Mouse (Mus musculus): Measurements from ENCODE around the gene Gm8369. TPM values are rescaled to one million over a fixed set of nuclear protein-coding genes. Genes with fewer than 3 reads are reported as not detected.

The Gm8369 gene
- total and polyA plus RNA-seq, 3 experiments, result not detected

DNA sequence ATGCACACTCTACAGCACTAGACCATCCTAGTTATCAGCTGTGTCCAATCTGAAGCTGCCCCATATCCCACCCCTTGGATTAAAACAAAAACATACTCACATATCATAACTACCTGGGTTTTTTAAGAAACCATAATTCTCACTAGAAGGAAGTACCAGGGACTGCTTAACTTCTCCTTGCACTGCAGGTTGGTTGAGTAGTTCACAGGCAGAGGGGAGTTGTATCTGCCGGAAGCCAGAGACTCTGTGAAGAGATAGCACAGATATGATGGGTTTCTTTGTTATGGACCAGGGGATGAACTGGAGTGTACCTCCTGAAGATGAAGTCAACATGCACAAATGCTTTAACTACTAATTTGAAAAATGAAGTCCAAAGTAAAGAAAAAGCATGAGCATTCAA, 15.1 kb downstream of the Gm8369 start:
- no peak overlapping the region for H3K9ac ChIP-seq (ENCODE audit: control insufficient read depth, low read depth, low read length, poor library complexity, severe bottlenecking)
- no peak overlapping the region for H3K4me3 ChIP-seq (ENCODE audit: control insufficient read depth in 1 of 2, insufficient read depth in 1 of 2, low read depth in 2 of 2, low read length in 2 of 2)
- no peaks in the 10 kb centered on the region for H3K4me1 ChIP-seq (ENCODE audit: control insufficient read depth in 1 of 2, insufficient read depth in 2 of 2, low read length in 2 of 2)
- TF ChIP-seq CTCF (IDR thresholded peaks at IDR 0.05 in 2 of 3, conservative IDR thresholded peaks at IDR 0.05 in 1 of 3; ENCODE audit: control insufficient read depth in 1 of 3, insufficient read depth in 1 of 3, low read depth in 2 of 3, low read length in 3 of 3, poor library complexity in 1 of 3, severe bottlenecking in 1 of 3) (no peak), TAL1 (IDR thresholded peaks at IDR 0.05; ENCODE audit: low read length) (no peak), ETS1 (IDR thresholded peaks at IDR 0.05; ENCODE audit: low read depth, low read length) (no peak), GABPA (IDR thresholded peaks at IDR 0.05; ENCODE audit: low read depth, low read length) (no peak)
- no peak for DNase-seq (ENCODE audit: low read depth, low spot score)
- H3K27ac ChIP-seq (ENCODE audit: control insufficient read depth, low read depth, low read length), result no peak overlapping the region
- no peaks in the 10 kb centered on the region for H3K9me3 ChIP-seq (replicated peaks; ENCODE audit: insufficient read depth, low read length)
- no peaks in the 10 kb centered on the region for H3K79me2 ChIP-seq (ENCODE audit: control insufficient read depth, insufficient read depth, low read length, poor library complexity)
- peaks cover 0 to 7% of the 10 kb centered on the region in 2 experiments; a peak in 3 of 4 replicates for H3K27me3 ChIP-seq (ENCODE audit: control insufficient read depth in 1 of 2, insufficient read depth in 2 of 2, low read length in 2 of 2)
- no peaks in the 10 kb centered on the region for H3K36me3 ChIP-seq (ENCODE audit: control insufficient read depth in 1 of 2, insufficient read depth in 2 of 2, low read length in 2 of 2)

DNA sequence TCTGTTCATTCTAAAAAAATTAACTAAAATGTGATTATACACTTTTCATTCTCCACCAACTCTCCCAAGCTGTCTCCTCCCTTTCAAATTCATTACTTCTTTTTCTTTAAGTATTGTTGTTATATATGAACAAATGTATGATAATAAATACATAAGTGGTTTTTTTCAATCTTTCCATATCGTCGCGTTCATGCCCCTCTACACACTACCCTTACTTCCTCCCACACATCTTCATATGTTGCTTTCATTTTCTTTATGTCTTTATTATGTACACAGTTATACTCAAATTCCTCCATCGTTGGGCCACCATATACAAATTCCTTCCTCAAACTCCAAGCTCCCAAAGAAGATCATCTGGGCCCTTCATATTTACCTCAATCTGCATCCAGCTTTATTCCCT, 15.6 kb downstream of the Gm8369 start:
- H3K79me2 ChIP-seq (ENCODE audit: control insufficient read depth, insufficient read depth, low read length, poor library complexity), result no peaks in the 10 kb centered on the region
- TF ChIP-seq SIN3A (IDR thresholded peaks at IDR 0.05; ENCODE audit: low read length), result no peak
- no peak for TF ChIP-seq CHD2 (IDR thresholded peaks at IDR 0.05; ENCODE audit: low read length)
- no peak for TF ChIP-seq HCFC1 (IDR thresholded peaks at IDR 0.05; ENCODE audit: low read depth, low read length)
- no peak for TF ChIP-seq E2F4 (IDR thresholded peaks at IDR 0.05; ENCODE audit: borderline replicate concordance, low read depth, low read length)
- no peak for TF ChIP-seq MYB (IDR thresholded peaks at IDR 0.05; ENCODE audit: low read depth, low read length)
- TF ChIP-seq BHLHE40 (IDR thresholded peaks at IDR 0.05; ENCODE audit: borderline replicate concordance, low read depth, low read length), result no peak
- TF ChIP-seq MAFK (IDR thresholded peaks at IDR 0.05; ENCODE audit: borderline replicate concordance, low read depth, low read length), result no peak
- TF ChIP-seq ELF1 (IDR thresholded peaks at IDR 0.05; ENCODE audit: low read depth, low read length), result no peak
- TF ChIP-seq RCOR1 (IDR thresholded peaks at IDR 0.05; ENCODE audit: low read depth, low read length), result no peak
- TF ChIP-seq POLR2AphosphoS5 (IDR thresholded peaks at IDR 0.05; ENCODE audit: borderline replicate concordance, low read depth, low read length), result no peak
- TF ChIP-seq ZMIZ1 (IDR thresholded peaks at IDR 0.05; ENCODE audit: low read depth, low read length), result no peak
- TF ChIP-seq POLR2AphosphoS2 (IDR thresholded peaks at IDR 0.05; ENCODE audit: low read length), result no peak
- no peak overlapping the region for H3K4me3 ChIP-seq (ENCODE audit: control insufficient read depth in 1 of 2, insufficient read depth in 1 of 2, low read depth in 2 of 2, low read length in 2 of 2)
- H3K36me3 ChIP-seq (ENCODE audit: control insufficient read depth in 1 of 2, insufficient read depth in 2 of 2, low read length in 2 of 2), result no peaks in the 10 kb centered on the region
- H3K27me3 ChIP-seq (ENCODE audit: control insufficient read depth in 1 of 2, insufficient read depth in 2 of 2, low read length in 2 of 2), result peaks cover 0 to 7% of the 10 kb centered on the region in 2 experiments; a peak in 3 of 4 replicates
- H3K9me3 ChIP-seq (replicated peaks; ENCODE audit: insufficient read depth, low read length), result no peaks in the 10 kb centered on the region
- no peak for DNase-seq (ENCODE audit: low read depth, low spot score)
- no peaks in the 10 kb centered on the region for H3K4me1 ChIP-seq (ENCODE audit: control insufficient read depth in 1 of 2, insufficient read depth in 2 of 2, low read length in 2 of 2)
- H3K9ac ChIP-seq (ENCODE audit: control insufficient read depth, low read depth, low read length, poor library complexity, severe bottlenecking), result no peak overlapping the region
- H3K27ac ChIP-seq (ENCODE audit: control insufficient read depth, low read depth, low read length), result no peak overlapping the region

DNA sequence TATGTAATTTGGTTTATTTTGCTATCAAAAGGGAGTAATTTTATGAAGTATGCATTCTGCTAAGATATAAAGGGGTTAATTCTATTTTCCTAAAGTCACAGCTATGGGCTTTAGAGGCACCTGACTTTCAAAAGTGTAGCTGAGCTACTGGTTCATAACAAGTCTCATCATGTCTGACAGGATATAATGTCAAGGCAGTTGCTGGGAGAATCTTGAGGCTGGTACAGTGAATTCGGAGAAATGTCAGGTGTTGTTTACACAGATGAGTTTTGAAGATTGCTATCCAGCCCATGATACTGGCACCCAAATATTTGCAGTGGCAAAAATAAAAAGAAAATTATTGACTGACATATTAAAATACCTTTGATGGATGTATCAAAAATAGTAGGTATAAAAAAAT, 19.1 kb downstream of the Gm8369 start:
- H3K9ac ChIP-seq (ENCODE audit: control insufficient read depth, low read depth, low read length, poor library complexity, severe bottlenecking), result no peak overlapping the region
- no peak for DNase-seq (ENCODE audit: low read depth, low spot score)

More for the DNA sequence above, 19.1 kb downstream of the Gm8369 start:
- Histone ChIP-seq H3K27me3 (ENCODE audit: control insufficient read depth in 1 of 2, insufficient read depth in 2 of 2, low read length in 2 of 2) (peaks cover 0 to 7% of the 10 kb centered on the region in 2 experiments; a peak in 3 of 4 replicates), H3K79me2 (ENCODE audit: control insufficient read depth, insufficient read depth, low read length, poor library complexity) (no peaks in the 10 kb centered on the region), H3K4me1 (ENCODE audit: control insufficient read depth in 1 of 2, insufficient read depth in 2 of 2, low read length in 2 of 2) (no peaks in the 10 kb centered on the region), H3K9me3 (replicated peaks; ENCODE audit: insufficient read depth, low read length) (no peaks in the 10 kb centered on the region), H3K27ac (ENCODE audit: control insufficient read depth, low read depth, low read length) (no peak overlapping the region), H3K4me3 (ENCODE audit: control insufficient read depth in 1 of 2, insufficient read depth in 1 of 2, low read depth in 2 of 2, low read length in 2 of 2) (no peak overlapping the region), H3K36me3 (ENCODE audit: control insufficient read depth in 1 of 2, insufficient read depth in 2 of 2, low read length in 2 of 2) (no peaks in the 10 kb centered on the region)
- TF ChIP-seq GABPA (IDR thresholded peaks at IDR 0.05; ENCODE audit: low read depth, low read length) (no peak), POLR2AphosphoS5 (IDR thresholded peaks at IDR 0.05; ENCODE audit: borderline replicate concordance, low read depth, low read length) (no peak), JUND (IDR thresholded peaks at IDR 0.05; ENCODE audit: low read depth, low read length) (no peak), ETS1 (IDR thresholded peaks at IDR 0.05; ENCODE audit: low read depth, low read length) (no peak), KAT2A (conservative IDR thresholded peaks at IDR 0.05; ENCODE audit: low read depth, low read length) (no peak), ZKSCAN1 (IDR thresholded peaks at IDR 0.05; ENCODE audit: low read depth, low read length) (no peak), USF2 (IDR thresholded peaks at IDR 0.05; ENCODE audit: borderline replicate concordance in 1 of 2, insufficient read depth in 1 of 2, low read depth in 1 of 2, low read length in 2 of 2) (no peak), RCOR1 (IDR thresholded peaks at IDR 0.05; ENCODE audit: low read depth, low read length) (no peak), EP300 (IDR thresholded peaks at IDR 0.05; ENCODE audit: low read depth in 1 of 2, low read length in 2 of 2) (no peak), UBTF (IDR thresholded peaks at IDR 0.05; ENCODE audit: borderline replicate concordance, insufficient read depth, low read depth, low read length) (no peak), SIN3A (IDR thresholded peaks at IDR 0.05; ENCODE audit: low read length) (no peak), MAZ (IDR thresholded peaks at IDR 0.05; ENCODE audit: low read depth, low read length) (no peak), CHD1 (IDR thresholded peaks at IDR 0.05; ENCODE audit: low read depth, low read length) (no peak), ZMIZ1 (IDR thresholded peaks at IDR 0.05; ENCODE audit: low read depth, low read length) (no peak), NELFE (IDR thresholded peaks at IDR 0.05; ENCODE audit: low read depth, low read length) (no peak), MAFK (IDR thresholded peaks at IDR 0.05; ENCODE audit: borderline replicate concordance, low read depth, low read length) (no peak), SMC3 (IDR thresholded peaks at IDR 0.05; ENCODE audit: low read depth, low read length) (no peak)
